Mouse (Mus musculus) cerebellum, adult 9-10 months (tissue): ENCODE data around the gene Sept9.

Experiments
- DNase-seq: peaks from one replicate; pipeline ENCODE4 v3.0.0; 2022

The Sept9 gene

GRCm38 (mm10) chr11:117199282-117200175 is at the start of gene Sept9:
Sept9 (plus strand) TSS chr11:117199661.
- DNase-seq: no peak

DNA sequence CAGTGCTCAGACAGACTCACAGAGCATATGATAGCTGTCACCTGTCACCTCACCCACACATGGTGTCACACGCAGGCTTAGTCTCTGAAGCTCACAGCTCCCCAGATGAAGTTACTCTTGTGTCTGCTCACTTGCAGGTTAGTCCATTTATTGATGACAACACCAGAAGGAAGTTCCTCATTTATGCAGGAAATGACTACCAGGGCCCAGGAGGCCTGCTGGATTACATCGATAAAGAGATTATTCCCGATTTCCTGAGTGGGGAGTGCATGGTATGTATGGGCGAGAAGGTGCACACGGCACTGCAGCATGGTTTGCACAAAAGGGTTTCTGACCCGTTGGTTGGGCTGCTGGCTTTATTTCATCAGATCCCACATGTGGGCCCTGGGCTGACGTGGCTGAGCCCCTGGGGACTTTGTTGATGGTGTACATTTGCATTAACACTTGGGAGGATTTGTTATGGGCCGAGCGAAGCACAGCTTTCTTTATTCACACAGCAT is 48.9 kb upstream of the Sept9 start:
- no peak for DNase-seq

DNA sequence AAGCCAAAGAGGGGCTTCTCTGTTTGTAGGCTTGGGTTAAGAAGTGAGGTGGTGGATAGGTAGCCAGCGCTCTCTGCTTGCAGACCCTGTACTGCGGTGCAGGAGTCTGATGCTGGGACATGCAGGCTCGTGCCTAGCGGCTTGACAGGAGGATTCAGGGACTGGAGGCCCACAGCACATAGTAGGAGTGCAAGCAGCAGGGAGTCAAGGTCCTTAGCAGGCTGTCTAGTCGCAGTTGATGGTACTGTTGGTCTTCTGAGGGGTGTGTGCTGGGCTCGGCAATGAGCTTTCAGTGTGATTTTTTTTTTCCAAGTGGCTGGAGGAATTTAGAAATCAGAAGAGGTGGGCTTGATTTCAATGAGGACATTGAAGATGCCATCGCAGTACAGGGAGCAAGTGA is 48.0 kb upstream of the Sept9 start:
- no peak for DNase-seq

- DNase-seq: no peak
Measured at GRCm38 (mm10) chr11:117152541-117152940, 46.9 kb upstream of the Sept9 start.

- DNase-seq: no peak
Measured at GRCm38 (mm10) chr11:117153553-117153952, 45.9 kb upstream of the Sept9 start.

DNA sequence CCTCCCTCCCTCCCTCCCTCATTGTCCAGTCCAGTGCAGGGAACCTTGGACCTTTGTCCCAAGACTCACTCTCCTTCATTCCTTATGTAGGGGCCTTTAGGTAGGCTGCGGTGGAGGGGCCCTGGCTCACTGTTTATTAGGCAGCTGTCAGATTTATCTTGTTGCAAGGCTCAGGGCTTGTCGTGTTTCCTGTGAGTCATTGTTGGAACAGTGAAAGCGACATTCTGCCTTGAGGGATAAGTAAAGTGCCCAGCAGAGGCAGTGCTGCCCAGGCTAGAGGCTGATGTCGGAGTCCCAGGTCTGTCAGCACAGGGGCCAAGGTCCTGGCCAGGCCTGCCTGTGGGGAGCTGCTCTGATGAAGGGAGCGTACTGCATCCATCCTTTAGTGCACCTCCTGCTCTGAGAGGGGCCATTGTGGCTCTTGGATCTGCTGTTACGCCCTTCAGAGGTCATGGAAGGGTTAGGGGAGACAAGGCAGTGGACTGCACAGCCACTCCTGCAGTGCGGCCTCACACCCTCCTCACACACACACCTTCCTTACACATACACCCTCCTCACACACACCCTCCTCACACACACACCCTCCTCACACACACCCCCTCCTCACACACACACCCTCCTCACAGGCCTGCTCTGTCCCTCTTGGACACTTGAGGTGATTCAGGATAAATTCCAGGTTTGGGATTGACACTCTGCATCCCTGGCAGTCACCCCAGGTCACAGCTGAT is 45.2 kb upstream of the Sept9 start:
- no peak for DNase-seq

- no peak for DNase-seq
Measured at GRCm38 (mm10) chr11:117156725-117157124, 42.7 kb upstream of the Sept9 start.

- DNase-seq: no peak
Measured at GRCm38 (mm10) chr11:117158343-117158742, 41.1 kb upstream of the Sept9 start.

DNA sequence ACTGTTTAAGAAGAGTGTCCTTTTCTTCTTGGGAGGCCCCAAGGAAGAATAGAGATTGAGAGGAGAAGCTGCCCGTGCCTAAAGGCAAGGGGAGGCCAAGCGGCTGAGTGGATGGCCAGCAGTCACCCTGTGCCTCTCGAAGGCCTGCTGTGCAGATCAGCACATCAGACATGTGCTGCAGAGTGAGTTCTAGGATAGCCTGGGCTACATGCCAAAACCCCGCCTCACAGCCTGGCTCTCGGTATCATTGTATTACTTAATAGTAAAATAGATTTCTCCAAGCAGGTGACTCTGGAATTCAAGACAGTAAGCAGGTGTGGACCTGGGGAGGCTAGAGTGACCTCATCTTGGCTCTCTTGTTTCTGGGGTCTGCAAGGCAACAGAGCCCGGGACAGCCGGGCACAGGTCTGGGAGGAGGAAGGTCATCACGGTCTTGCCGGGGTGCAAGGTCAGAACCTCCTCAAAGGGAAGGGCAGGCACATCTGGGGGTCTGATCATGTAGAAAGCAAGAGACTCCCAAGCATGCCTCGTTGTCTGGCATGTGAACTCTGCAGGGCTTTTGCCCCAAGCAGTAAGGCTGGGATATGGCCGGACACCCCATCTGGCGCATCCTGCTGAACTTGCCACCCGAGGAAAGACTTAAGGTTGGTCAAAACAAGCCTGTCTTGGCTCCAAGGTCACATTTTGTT is 40.1 kb upstream of the Sept9 start:
- DNase-seq: peak; percentile 85

DNA sequence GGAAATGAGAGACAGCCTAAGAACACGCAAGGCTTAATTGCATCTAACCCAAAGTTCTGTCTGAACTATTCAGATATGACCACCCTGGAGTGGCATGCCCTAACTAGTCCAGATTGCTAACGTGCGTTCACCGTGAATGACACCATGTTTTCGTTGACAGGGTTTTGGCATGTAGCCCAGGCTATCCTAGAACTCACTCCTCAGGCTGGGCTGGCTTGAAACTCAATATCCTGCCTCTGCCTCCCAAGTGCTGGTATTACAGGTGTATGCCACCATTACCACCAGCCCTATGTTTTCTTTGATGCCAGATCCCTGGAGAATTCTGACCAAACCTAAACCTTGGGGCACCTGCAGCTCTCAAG is 39.5 kb upstream of the Sept9 start:
- no peak for DNase-seq

DNA sequence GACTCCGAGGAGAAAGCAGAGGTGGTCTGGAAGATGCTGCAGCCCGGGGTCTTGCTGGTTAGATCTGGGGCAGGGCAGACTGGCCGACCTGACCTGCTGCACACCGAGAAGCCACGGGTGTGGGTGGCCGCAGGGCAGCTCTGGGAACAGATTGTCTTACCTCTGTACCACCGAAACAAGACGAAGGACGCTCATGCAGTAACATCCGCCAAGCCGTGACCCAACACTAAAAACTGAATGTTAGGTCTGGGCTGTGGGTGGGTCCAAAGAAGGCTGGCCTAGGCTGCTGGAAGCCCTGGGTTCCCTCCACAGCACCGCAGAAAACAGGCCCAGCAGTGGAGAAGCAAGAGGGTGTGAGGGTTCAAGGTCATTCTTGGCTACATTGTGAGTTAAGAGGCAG is 38.7 kb upstream of the Sept9 start:
- no peak for DNase-seq

DNA sequence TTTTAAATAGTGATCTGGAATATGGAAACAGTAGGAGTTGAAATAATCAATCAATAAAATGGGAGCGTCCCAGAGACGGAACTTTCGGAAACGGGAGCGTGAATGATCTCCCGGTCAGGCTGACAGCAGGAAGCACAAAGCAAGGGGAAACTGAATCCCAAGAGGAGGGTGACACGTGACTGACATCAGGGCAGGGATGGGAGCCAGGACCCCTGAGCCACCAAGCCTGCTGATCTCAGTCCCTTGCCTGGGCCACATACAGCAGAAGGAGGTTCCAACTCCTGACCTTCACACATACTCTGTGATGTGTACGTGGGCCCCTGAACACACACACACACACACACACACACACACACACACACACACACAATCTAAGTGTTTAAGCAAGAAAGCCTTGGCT is 37.9 kb upstream of the Sept9 start:
- DNase-seq: no peak

GRCm38 (mm10) chr11:117163098-117163497 is 36.4 kb upstream of the Sept9 start:
- DNase-seq: peak; percentile 65

GRCm38 (mm10) chr11:117163771-117164170 is 35.7 kb upstream of the Sept9 start:
- peak; percentile 49 for DNase-seq

DNA sequence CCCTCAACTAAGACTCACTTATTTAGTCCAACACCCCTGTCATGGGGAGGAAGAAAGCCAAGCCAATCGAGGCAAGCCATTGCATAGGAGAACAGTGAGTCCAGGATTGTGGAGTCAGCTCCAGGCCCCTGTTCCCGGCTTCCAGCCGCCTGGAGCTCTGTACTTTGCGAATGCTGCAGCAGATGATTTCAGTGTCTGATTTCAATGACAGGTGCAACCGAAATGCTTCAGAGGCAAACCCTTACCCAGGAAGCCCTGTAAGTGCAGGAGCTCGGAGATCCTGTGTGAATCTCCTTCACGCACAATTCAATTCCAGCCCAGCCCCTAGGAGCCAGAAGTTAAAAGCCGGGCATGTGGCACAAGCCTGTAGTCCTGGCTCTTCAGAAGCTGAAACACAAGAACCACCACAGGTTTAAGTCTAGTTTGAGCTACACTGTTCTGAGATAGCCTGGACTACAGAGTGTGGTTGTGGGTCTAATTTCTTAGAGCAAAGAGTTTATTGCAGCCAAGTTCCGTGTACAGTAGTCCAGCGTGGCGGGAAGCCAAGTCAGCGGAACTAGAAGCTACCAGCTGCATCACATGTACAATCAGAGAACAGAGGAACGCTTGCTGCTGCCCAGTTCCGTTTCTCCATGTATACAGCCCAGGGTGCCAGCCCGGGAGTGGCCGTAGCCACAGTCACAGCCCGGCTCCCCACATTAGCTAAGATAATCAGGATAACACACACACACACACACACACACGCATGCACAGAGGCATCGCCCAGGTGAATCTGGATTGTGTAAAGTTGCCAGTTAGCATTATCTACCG is 31.0 kb upstream of the Sept9 start:
- peak; percentile 60 for DNase-seq

- peak; percentile 75 for DNase-seq
Measured at GRCm38 (mm10) chr11:117169088-117169635, 30.3 kb upstream of the Sept9 start.

DNA sequence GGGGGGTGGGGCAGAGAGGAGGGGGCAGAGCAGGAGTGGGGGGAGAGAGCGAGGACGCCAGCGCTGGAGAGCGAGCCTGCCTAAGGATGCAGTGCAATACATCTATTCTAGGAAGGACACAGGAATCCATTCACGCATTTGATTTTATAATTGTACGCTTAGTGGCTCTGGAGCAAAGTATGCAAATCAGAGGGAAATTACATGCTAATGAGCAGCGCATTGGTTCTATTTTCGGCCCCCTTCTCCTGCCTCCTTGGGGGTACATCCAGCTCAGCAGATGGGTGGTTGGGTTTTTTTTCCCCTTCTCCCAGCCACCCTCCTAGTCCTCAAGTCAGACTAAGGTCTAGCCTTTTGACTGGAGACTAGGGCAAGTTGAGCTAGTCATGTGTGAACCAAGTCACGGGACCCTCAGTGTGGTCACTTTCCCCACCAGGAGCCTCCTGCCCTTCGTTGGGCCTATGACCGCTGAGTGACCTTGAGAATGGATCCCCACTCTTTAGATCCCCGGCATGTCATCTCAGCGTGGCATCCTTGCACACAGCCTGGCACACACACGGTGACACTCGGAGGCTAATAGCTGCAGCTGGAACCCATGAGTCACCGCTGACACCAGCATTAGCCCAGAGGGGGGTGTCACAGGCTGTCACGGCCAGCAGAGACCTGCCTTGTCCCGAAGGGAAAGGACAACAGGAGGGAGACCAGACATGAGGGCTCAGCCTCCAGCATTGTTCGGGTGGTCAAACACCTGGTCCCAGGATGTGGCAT is 29.5 kb upstream of the Sept9 start:
- peak; percentile 31 for DNase-seq

GRCm38 (mm10) chr11:117174098-117174892 is 25.2 kb upstream of the Sept9 start:
- peak; percentile 6 for DNase-seq

DNA sequence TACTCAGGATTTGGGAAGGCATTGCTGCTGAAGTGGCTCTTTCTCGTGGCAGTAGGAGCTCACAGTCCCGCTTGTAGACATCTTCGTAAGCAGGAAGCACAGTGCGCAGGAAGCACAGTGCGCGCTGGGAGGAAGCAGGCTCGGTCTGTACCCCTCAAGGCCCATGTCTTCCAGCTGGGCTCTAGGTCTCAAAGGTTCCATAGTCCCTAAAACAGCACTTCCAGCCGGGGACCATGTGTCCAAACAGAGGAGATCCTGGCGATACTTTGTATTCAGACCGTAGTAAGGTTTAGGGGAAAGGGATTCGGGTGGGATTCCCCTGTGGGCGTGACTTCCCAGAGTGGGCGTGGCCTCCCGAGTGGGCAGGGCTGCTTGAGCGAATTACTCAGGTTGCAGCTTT is 24.5 kb upstream of the Sept9 start:
- DNase-seq: no peak

DNA sequence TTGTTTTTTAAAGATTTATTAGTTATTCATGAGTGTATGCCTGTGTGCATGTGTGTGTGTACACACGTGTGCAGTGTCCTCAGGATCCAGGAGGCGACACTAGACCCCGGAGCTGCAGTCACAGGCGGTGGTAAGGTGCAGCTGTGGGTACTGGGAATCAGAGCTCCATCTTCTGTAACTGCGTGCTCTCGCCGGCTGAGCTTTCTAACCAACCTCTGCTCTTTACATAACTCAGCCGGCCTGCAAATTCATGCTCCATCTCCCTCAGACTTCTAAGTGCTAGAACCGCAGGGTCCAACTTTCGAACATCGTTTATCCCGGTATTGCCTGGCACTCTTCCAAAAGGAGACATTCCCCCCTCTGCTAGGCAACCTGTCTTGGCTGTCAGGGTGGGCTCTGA is 24.0 kb upstream of the Sept9 start:
- peak; percentile 18 for DNase-seq

- peak; percentile 47 for DNase-seq
Measured at GRCm38 (mm10) chr11:117176304-117176703, 23.2 kb upstream of the Sept9 start.
